Mouse (Mus musculus) cerebellum, adult 2 months (tissue): Measurements from ENCODE around the gene Abcb8. TPM values are rescaled to one million over a fixed set of nuclear protein-coding genes. Genes with fewer than 3 reads are reported as not detected.

ENCODE experiments used
- DNase-seq, 2 experiments: peaks; one replicate each; pipeline ENCODE4 v3.0.0; 2021
- H3K27ac ChIP-seq: fragments of 200-500 bp; 2 replicates; pipeline ENCODE4 v1.5.1; 2012; ENCODE audit warnings: low read length, control low read depth, inconsistent platforms; ENCODE audit not compliant: insufficient read depth
- H3K27me3 ChIP-seq: fragments of 200-500 bp; 2 replicates; pipeline ENCODE4 v1.6.1; 2012; ENCODE audit warnings: inconsistent platforms, mild to moderate bottlenecking, low read length, moderate library complexity; ENCODE audit not compliant: control insufficient read depth, insufficient read depth
- H3K4me1 ChIP-seq: fragments of 200-500 bp; 2 replicates; pipeline ENCODE4 v1.6.1; 2011; ENCODE audit warnings: low read length; ENCODE audit not compliant: control insufficient read depth, insufficient read depth
- H3K4me3 ChIP-seq: fragments of 200-500 bp; replicated peaks from 2 replicates; pipeline ENCODE3; 2011; ENCODE audit warnings: mild to moderate bottlenecking, low read depth, low read length, control low read depth; ENCODE audit not compliant: insufficient read depth
- CTCF ChIP-seq: fragments of 200-500 bp; IDR thresholded peaks from 2 replicates; pipeline ENCODE4 v1.5.1; 2011; ENCODE audit warnings: low read depth, mild to moderate bottlenecking, control low read depth, low read length, moderate library complexity, borderline replicate concordance; ENCODE audit not compliant: insufficient read depth
- POLR2A ChIP-seq: fragments of 200-500 bp; IDR thresholded peaks from 2 replicates; pipeline ENCODE4 v1.6.1; 2011; ENCODE audit warnings: low read length, control low read depth, borderline replicate concordance; ENCODE audit not compliant: insufficient read depth
- WGBS: fragments of 180-500 bp; shearing (Covaris S2); methylation state at CpG from one replicate; pipeline ENCODE4 v1.1.7; 2018; 5-methylcytosine and 5-hydroxymethylcytosine counted together
- polyA plus RNA-seq: library from polyadenylated mRNA; depleted of rRNA; stranded (reverse); fragments of >200 nt; gene quantifications from 2 replicates; pipeline ENCODE4 v1.2.3, GENCODE M21; 2012; rRNA removed

Abcb8 gene
- polyA plus RNA-seq, result 51.8 and 53.5 TPM in 2 replicates

DNA sequence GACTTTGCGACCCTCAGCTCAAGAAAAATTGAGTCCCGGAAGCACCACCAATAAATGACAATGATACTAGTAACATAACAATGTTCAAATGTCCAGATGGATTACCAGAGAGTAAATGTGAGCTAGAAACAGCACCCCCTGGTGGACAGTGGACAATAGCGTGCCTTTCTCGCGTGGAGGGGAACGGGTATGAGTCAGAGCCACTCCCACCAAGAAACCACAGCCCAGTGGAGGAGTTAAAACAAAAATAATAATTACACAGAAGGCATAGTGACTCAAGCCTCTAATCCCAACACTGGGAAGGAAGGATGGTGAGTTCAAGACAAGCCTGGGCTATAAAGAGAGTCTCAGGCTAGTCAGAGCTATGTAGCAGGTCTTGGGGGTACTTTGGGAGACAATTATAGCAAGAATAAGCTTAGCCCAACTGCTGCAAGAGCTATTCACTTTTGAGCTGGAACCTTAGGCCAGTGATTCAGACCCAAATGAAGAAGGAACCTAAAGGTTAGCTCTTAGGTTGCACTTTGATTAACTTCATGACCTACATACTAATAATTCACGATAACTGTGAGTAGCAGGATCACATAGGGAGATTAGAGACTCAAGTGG, at the start of gene Abcb8:
TSS of gene Abcb8 (plus strand) at position 272 of the 606 bp plus-strand sequence.
- H3K27ac ChIP-seq, result peak within 1 kb of the TSS; percentile 51
- DNase-seq, result peak; percentile 72 to 76
- no peaks in the 10 kb centered on the region for H3K4me1 ChIP-seq
- H3K4me3 ChIP-seq, result peak within 1 kb of the TSS; percentile 79
- H3K27me3 ChIP-seq, result no peaks in the 10 kb centered on the region
- WGBS, result 25% methylated on average over 7 of the region's 7 CpGs
- TF ChIP-seq POLR2A (no peak), CTCF (peak; percentile 69; the same call in 1 of the 2 replicates)

GRCm38 (mm10) chr5:24343977-24344436, 49.5 kb upstream of the Abcb8 start:
- peaks cover 14% of the 10 kb centered on the region for H3K4me1 ChIP-seq
- H3K4me3 ChIP-seq, result no peak overlapping the region
- no peaks in the 10 kb centered on the region for H3K27me3 ChIP-seq
- TF ChIP-seq CTCF (no peak), POLR2A (no peak)
- 39% methylated on average over 2 of the region's 2 CpGs for WGBS
- no peak overlapping the region for H3K27ac ChIP-seq
- DNase-seq, result no peak

DNA sequence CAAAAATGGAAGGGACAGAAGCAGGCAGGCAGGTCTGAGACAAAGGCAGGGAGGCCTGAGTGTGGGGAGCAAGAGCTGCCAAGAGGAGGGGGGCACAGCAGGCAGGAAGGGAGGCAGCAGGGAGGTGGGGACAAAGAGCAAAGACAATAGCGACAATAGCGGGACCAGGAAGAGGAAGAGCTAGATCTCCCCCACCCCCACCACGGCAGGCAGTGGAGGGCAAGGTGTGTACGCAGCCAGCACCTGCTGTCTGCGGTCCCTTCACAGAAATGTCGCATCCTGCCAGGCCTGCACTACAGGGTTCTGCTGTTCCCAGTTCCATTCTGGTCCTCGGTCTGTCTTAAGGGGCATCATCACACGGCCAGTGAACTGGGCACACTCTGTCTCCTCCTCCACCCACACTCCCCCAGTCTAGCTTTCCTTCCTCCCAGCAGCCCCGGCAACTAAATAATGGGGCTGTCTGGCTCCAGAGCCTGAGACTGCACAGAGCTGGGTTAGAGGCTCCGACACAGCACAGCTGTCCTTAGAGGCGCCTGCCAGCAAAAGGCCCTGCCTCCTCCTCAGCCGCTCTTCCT, 48.9 kb upstream of the Abcb8 start:
- 21% methylated on average over 12 of the region's 12 CpGs for WGBS
- H3K4me3 ChIP-seq, result no peak overlapping the region
- H3K4me1 ChIP-seq, result peaks cover 14% of the 10 kb centered on the region
- TF ChIP-seq CTCF, result no peak
- TF ChIP-seq POLR2A, result no peak
- H3K27me3 ChIP-seq, result no peaks in the 10 kb centered on the region
- no peak for DNase-seq
- no peak overlapping the region for H3K27ac ChIP-seq

DNA sequence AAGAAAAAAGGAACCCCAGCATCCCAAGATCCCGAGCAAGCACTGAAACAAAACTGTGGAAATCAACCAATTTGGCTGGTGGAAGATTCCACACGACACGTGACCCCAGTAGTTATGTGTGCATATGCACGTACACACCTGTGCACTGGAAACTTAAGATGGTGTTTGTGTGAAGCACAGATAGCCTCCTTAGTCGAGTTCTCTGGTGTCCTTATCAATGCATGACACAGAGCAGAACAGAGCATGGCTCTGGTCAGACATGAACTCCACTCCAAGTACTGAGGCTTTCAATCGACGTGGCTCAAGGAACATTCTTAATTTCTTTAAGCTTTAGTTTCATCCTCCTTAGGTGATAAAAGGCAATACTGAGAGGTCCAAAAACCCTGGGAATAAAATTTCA, 47.1 kb upstream of the Abcb8 start:
- H3K4me1 ChIP-seq, result peaks cover 25% of the 10 kb centered on the region
- H3K27me3 ChIP-seq, result no peaks in the 10 kb centered on the region
- no peak for DNase-seq
- TF ChIP-seq CTCF, result no peak
- no peak for TF ChIP-seq POLR2A
- no peak overlapping the region for H3K4me3 ChIP-seq
- H3K27ac ChIP-seq, result no peak overlapping the region
- 93% methylated on average over 7 of the region's 7 CpGs for WGBS

DNA sequence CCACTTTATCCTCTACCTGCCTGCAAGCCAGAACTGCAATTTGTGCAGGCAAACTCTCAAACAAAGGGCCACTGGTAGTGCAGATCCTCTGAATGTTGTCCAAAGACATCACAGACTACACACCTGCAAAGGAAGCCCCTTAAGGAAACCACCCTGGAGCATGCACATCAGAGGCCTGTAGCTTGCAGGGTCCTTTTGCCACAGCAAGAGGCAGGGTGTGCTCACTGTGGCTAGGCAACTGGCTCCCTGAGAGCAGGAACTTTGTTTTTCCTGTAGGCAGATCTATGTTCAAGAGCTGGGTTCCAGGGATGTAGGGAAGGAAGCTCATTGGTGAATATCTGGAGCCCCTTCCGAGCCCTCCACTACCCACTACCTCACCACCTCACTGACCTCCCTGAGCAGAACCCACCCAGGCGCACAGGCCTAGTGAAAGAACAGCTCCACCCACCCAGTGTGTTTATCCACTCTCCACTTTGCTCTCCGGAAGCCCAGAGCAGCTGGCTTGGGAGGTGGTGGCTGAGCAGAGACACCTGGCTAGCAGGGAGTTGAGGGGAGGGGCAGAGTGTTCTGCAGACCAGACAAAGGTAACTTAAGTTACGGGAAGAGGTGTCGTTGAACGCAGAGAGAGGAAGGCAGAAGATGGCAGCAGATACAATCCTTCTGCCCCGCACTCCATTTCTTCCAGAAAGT, 46.1 kb upstream of the Abcb8 start:
- Histone ChIP-seq H3K4me3 (no peak overlapping the region), H3K4me1 (peaks cover 25% of the 10 kb centered on the region), H3K27ac (no peak overlapping the region), H3K27me3 (no peaks in the 10 kb centered on the region)
- no peak for TF ChIP-seq POLR2A
- TF ChIP-seq CTCF, result no peak
- 86% methylated on average over 7 of the region's 7 CpGs for WGBS
- no peak for DNase-seq

DNA sequence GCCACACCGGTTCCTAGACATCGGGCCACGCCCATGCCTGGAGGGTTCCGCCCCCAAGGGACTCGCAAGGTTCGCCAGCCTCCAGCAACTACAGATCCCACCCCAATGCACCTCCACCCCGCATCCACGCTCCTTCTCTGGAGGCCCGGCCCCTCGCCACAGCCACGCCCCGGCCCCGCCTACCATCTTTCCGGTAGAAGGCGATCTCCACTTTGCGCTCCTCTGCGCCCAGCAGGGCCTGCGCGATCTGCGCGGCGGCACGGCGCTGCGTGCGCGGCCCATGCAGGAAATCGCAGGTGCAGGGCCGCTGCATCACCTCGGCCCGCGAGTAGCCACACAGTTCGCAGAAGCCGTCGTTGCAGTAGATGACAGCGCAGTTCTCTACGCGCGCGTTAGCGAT, 45.3 kb upstream of the Abcb8 start:
- DNase-seq, result peak; percentile 77
- H3K27ac ChIP-seq, result no peak overlapping the region
- TF ChIP-seq POLR2A, result peak; percentile 47; the same call in 1 of the 2 replicates
- TF ChIP-seq CTCF, result no peak
- 2% methylated on average over 41 of the region's 41 CpGs for WGBS
- no peaks in the 10 kb centered on the region for H3K27me3 ChIP-seq
- H3K4me3 ChIP-seq, result peak overlapping the region; percentile 78
- peaks cover 25% of the 10 kb centered on the region for H3K4me1 ChIP-seq

GRCm38 (mm10) chr5:24348546-24348945, 44.9 kb upstream of the Abcb8 start:
- Histone ChIP-seq H3K27ac (0 out of 2 replicates have a peak overlapping the region, but pooled peaks have one; percentile 7), H3K4me1 (peaks cover 25% of the 10 kb centered on the region), H3K27me3 (no peaks in the 10 kb centered on the region), H3K4me3 (peak overlapping the region; percentile 78)
- peak; percentile 38 to 48 for DNase-seq
- 2% methylated on average over 30 of the region's 30 CpGs for WGBS
- TF ChIP-seq CTCF (no peak), POLR2A (no peak)
